Mouse (Mus musculus): ENCODE results near the gene Tsks. TPM values are rescaled to one million over a fixed set of nuclear protein-coding genes. Genes with fewer than 3 reads are reported as not detected.

The Tsks gene
- polyA plus RNA-seq, 1 experiment = not detected

DNA sequence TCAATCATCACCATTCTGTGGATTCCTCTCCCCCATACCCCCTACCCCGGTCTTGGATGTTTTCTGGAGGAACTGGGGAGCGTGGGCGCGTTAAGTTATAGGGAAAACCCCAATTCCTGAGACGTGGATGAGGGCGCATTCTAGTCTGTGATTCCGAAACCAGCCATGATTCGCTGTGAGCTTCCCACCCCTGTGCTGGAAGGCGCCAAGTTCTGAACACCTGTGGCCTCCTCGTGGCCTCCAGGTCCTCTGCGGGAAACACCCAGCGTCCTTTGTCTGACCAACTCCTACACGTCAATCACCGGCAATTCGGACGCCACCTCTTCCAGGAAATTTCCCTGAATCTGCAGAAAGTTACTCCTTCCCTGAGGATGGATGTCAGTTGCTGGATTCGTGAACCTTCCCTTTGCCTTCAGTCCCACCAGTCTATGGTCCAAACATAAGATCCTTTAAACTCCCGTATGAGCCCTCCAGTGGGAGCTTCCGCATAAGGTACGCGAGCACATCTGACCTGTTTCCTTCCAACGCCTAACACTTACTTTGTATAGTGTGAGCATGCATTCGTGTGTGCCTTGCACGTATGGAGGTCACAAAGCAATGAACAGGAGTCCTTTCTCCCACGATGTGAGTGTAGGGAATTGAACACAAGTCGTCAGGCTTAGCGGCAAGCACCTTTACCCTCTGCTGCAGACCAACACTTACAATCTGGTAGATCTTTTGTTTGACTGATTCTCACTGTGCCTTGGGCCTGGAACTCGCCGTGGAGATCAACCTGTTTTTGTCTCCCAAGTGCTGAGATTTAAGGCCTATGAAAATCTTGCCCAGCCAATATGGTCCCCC lies 44.1 kb downstream of the Tsks start:
- no peaks in the 10 kb centered on the region for H3K27me3 ChIP-seq (ENCODE audit: control insufficient read depth, insufficient read depth, low read length)
- WGBS = 1% methylated on average over 29 of the region's 29 CpGs
- peaks cover 6% of the 10 kb centered on the region for H3K36me3 ChIP-seq (ENCODE audit: control insufficient read depth, insufficient read depth, low read length)
- peak overlapping the region; percentile 70 for H3K4me3 ChIP-seq (ENCODE audit: extremely low read depth, insufficient read depth, insufficient read length)
- peak overlapping the region; percentile 81 for H3K27ac ChIP-seq (ENCODE audit: insufficient read depth, low read length)
- H3K4me1 ChIP-seq (ENCODE audit: control insufficient read depth, insufficient read depth, insufficient read length) = peaks cover 2% of the 10 kb centered on the region; the same call in 1 of the 2 replicates
- DNase-seq (ENCODE audit: low read depth in 1 of 2, low spot score in 2 of 2) = no peak
- no peak; the same call in 1 of the 2 replicates for TF ChIP-seq POLR2A (IDR thresholded peaks at IDR 0.05; ENCODE audit: low read depth, low read length)

DNA sequence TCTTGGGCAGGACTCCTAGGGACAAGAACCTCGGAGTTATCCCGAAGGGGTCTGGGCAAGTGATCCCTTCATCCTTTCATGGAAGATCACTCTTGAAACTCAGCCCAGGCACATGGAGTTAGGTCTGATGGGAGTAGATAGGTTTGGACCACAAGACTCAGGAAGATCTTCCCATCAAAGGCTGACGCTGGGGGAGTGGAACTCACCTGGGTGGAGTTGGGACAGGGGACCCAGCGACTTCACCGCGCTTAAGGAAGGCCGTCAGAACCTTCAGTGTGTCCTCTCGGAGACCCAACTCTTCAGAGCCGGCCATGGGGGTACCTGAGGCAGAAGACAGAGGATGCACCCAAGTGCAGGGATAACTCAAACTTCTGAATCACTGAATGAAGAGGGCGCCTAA lies 53.7 kb downstream of the Tsks start:
- Histone ChIP-seq H3K36me3 (ENCODE audit: control insufficient read depth, insufficient read depth, low read length) (peaks cover 28% of the 10 kb centered on the region), H3K4me3 (ENCODE audit: extremely low read depth, insufficient read depth, insufficient read length) (peak overlapping the region; percentile 92), H3K4me1 (ENCODE audit: control insufficient read depth, insufficient read depth, insufficient read length) (peaks cover 17% of the 10 kb centered on the region; the same call in 1 of the 2 replicates), H3K27ac (ENCODE audit: insufficient read depth, low read length) (peak overlapping the region; percentile 5; the same call in 1 of the 2 replicates), H3K27me3 (ENCODE audit: control insufficient read depth, insufficient read depth, low read length) (no peaks in the 10 kb centered on the region)
- DNase-seq (ENCODE audit: low read depth in 1 of 2, low spot score in 2 of 2) = no peak
- TF ChIP-seq CTCF (IDR thresholded peaks at IDR 0.05; ENCODE audit: extremely low read depth, insufficient read depth, insufficient read length, insufficient replicate concordance) (no peak), POLR2A (IDR thresholded peaks at IDR 0.05; ENCODE audit: low read depth, low read length) (no peak)
- 9% methylated on average over 10 of the region's 10 CpGs for WGBS

DNA sequence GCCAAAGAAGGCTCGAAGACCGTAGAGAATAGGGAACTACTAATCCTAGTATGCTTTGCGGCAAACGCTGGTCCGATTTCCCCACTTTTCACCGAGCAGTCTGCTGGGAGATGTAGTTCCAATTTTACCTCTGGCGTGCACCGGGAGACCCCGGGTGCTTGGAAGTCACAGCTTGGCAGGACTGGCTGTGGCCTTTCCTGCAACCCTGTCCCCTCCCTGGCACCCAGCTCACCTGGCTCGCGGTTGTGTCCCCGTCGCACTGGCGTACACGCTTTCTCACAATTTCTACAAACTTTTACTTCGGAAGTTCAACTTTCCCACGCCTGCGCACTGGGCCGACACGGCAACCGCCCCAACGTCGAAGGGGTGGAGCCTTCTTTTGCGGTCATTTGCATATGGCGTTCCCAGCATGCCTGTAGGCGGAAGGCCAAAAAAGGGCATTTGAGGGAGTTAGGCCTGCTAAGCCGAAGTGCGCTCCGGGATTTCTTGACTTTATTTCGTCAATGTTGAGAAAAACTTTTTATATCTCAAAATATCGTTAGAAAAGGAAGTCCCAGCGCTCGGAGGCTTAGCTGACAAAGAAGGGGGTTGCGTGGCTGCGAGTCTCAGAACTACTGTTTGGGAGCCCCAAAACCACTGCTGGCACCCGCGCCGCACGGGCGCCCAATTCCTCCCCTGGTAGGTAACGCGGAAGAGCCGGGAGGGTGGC lies 54.4 kb downstream of the Tsks start, which contains the start of gene Irf3:
Gene Irf3 (plus strand): TSS at position 418 of the 709 bp plus-strand sequence.
- H3K27ac ChIP-seq (ENCODE audit: insufficient read depth, low read length) = peak within 1 kb of the TSS; percentile 90
- TF ChIP-seq CTCF (IDR thresholded peaks at IDR 0.05; ENCODE audit: extremely low read depth, insufficient read depth, insufficient read length, insufficient replicate concordance) (no peak), POLR2A (IDR thresholded peaks at IDR 0.05; ENCODE audit: low read depth, low read length) (peak; percentile 91)
- peaks cover 30% of the 10 kb centered on the region for H3K36me3 ChIP-seq (ENCODE audit: control insufficient read depth, insufficient read depth, low read length)
- H3K4me1 ChIP-seq (ENCODE audit: control insufficient read depth, insufficient read depth, insufficient read length) = peaks cover 17% of the 10 kb centered on the region; the same call in 1 of the 2 replicates
- peak; percentile 96 to 97 for DNase-seq (ENCODE audit: low read depth in 1 of 2, low spot score in 2 of 2)
- peak within 1 kb of the TSS; percentile 92 for H3K4me3 ChIP-seq (ENCODE audit: extremely low read depth, insufficient read depth, insufficient read length)
- WGBS = under 1% methylated on average over 43 of the region's 43 CpGs
- H3K27me3 ChIP-seq (ENCODE audit: control insufficient read depth, insufficient read depth, low read length) = no peaks in the 10 kb centered on the region

DNA sequence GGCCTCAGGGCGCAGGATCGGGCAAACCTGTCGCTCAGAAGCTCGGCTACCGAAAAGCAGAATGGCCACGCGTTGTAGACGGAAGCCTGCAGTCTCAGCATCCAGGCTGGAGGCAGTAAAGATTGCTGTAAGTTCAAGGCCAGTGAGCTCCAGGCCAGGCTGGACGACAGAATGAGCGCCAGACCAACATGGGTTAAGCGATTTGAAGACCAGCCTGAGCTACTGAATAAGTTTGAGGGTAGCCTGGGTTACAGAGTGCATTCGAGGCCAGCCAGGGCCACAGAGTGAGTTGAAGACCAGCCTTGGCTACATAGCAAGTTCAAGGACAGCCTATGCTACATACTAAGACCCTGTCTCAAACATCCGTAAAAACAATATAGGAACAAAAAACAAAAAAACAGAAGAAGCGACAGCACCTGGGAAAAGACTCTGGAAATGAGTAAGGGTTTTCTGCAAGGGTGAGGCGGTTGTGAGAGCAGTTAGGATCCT lies 55.0 kb downstream of the Tsks start:
- DNase-seq (ENCODE audit: low read depth in 1 of 2, low spot score in 2 of 2) = no peak
- no peaks in the 10 kb centered on the region for H3K27me3 ChIP-seq (ENCODE audit: control insufficient read depth, insufficient read depth, low read length)
- peaks cover 17% of the 10 kb centered on the region; the same call in 1 of the 2 replicates for H3K4me1 ChIP-seq (ENCODE audit: control insufficient read depth, insufficient read depth, insufficient read length)
- peak overlapping the region; percentile 82 for H3K27ac ChIP-seq (ENCODE audit: insufficient read depth, low read length)
- H3K36me3 ChIP-seq (ENCODE audit: control insufficient read depth, insufficient read depth, low read length) = peaks cover 30% of the 10 kb centered on the region
- no peak for TF ChIP-seq CTCF (IDR thresholded peaks at IDR 0.05; ENCODE audit: extremely low read depth, insufficient read depth, insufficient read length, insufficient replicate concordance)
- no peak for TF ChIP-seq POLR2A (IDR thresholded peaks at IDR 0.05; ENCODE audit: low read depth, low read length)
- peak overlapping the region; percentile 75 for H3K4me3 ChIP-seq (ENCODE audit: extremely low read depth, insufficient read depth, insufficient read length)
- 1% methylated on average over 15 of the region's 15 CpGs for WGBS

DNA sequence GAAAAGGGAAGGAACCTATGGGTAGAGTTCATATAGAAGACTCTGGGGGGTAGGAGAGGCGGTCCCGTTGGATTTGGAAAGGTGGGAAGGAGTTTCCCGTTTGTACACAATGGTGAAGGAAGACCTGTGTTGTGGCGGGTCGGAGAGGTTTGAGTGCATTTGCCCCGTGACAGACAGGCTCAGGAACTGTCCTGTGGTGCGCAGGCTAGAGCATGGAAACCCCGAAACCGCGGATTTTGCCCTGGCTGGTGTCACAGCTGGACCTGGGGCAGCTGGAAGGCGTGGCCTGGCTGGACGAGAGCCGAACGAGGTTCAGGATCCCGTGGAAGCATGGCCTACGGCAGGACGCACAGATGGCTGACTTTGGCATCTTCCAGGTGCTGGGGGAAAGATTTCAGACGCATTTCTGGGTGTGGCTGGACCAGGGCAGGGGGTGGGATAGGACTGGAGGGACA lies 55.5 kb downstream of the Tsks start, which contains the start of gene Bcl2l12:
Gene Bcl2l12 (minus strand): TSS at position 212 of the 455 bp plus-strand sequence.
- no peak for TF ChIP-seq CTCF (IDR thresholded peaks at IDR 0.05; ENCODE audit: extremely low read depth, insufficient read depth, insufficient read length, insufficient replicate concordance)
- no peak for TF ChIP-seq POLR2A (IDR thresholded peaks at IDR 0.05; ENCODE audit: low read depth, low read length)
- no peak for DNase-seq (ENCODE audit: low read depth in 1 of 2, low spot score in 2 of 2)
- Histone ChIP-seq H3K27ac (ENCODE audit: insufficient read depth, low read length) (peak within 1 kb of the TSS; percentile 82), H3K36me3 (ENCODE audit: control insufficient read depth, insufficient read depth, low read length) (peaks cover 35% of the 10 kb centered on the region), H3K4me3 (ENCODE audit: extremely low read depth, insufficient read depth, insufficient read length) (peak within 1 kb of the TSS; percentile 75), H3K27me3 (ENCODE audit: control insufficient read depth, insufficient read depth, low read length) (no peaks in the 10 kb centered on the region), H3K4me1 (ENCODE audit: control insufficient read depth, insufficient read depth, insufficient read length) (peaks cover 17% of the 10 kb centered on the region; the same call in 1 of the 2 replicates)
- WGBS = under 1% methylated on average over 18 of the region's 18 CpGs

DNA sequence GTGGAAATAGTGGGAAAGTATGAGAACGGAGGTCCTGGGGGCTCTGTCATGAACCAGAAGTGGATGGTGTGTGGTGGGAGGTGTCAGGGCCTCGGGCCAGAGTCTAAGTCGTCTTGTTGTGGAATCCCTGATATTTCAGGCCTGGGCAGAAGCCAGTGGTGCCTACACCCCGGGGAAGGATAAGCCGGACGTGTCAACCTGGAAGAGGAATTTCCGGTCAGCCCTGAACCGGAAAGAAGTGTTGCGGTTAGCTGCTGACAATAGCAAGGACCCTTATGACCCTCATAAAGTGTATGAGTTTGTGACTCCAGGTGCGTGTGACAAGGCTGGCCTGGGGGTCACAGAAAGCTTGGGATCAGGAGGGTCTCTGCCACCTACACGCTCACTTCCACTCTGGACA lies 56.7 kb downstream of the Tsks start:
- TF ChIP-seq CTCF (IDR thresholded peaks at IDR 0.05; ENCODE audit: extremely low read depth, insufficient read depth, insufficient read length, insufficient replicate concordance) = no peak
- TF ChIP-seq POLR2A (IDR thresholded peaks at IDR 0.05; ENCODE audit: low read depth, low read length) = no peak
- H3K4me3 ChIP-seq (ENCODE audit: extremely low read depth, insufficient read depth, insufficient read length) = no peak overlapping the region

More for the DNA sequence above, 56.7 kb downstream of the Tsks start:
- Histone ChIP-seq H3K27me3 (ENCODE audit: control insufficient read depth, insufficient read depth, low read length) (no peaks in the 10 kb centered on the region), H3K27ac (ENCODE audit: insufficient read depth, low read length) (no peak overlapping the region), H3K4me1 (ENCODE audit: control insufficient read depth, insufficient read depth, insufficient read length) (peaks cover 17% of the 10 kb centered on the region; the same call in 1 of the 2 replicates), H3K36me3 (ENCODE audit: control insufficient read depth, insufficient read depth, low read length) (peaks cover 36% of the 10 kb centered on the region)
- no peak for DNase-seq (ENCODE audit: low read depth in 1 of 2, low spot score in 2 of 2)
- WGBS = 89% methylated on average over 11 of the region's 11 CpGs

Data from spleen, adult 2 months (tissue).